Mouse (Mus musculus) midbrain, embryonic 14.5 days (tissue): ENCODE data around the gene Casr. TPM values are rescaled to one million over a fixed set of nuclear protein-coding genes. Genes with fewer than 3 reads are reported as not detected.

Experiments used
- ATAC-seq: fragments of 200-750 bp; cut with Nextera tagmentation; 2 replicates; pipeline ENCODE4 v1.8.0; 2017; ENCODE audit warnings: moderate number of reproducible peaks, moderate library complexity; ENCODE audit not compliant: low FRiP score, low TSS enrichment
- DNase-seq: peaks from one replicate; pipeline ENCODE4 v3.0.0-alpha.2; 2015
- H3K27ac ChIP-seq: fragments of 300-500 bp; sonication (generic); replicated peaks from 2 replicates; pipeline ENCODE4 v1.5.1; 2014; ENCODE audit warnings: mild to moderate bottlenecking, low read depth, low read length, moderate library complexity
- H3K27me3 ChIP-seq: fragments of 300-500 bp; sonication (generic); 2 replicates; pipeline ENCODE4 v1.6.1; 2014; ENCODE audit warnings: low read length, control low read depth, mixed read lengths; ENCODE audit not compliant: control insufficient read depth, insufficient read depth
- H3K36me3 ChIP-seq: fragments of 300-500 bp; sonication (generic); 2 replicates; pipeline ENCODE4 v1.6.1; 2014; ENCODE audit warnings: low read length, control low read depth; ENCODE audit not compliant: control insufficient read depth, insufficient read depth
- H3K4me1 ChIP-seq: fragments of 300-500 bp; sonication (generic); 2 replicates; pipeline ENCODE4 v1.6.1; 2014; ENCODE audit warnings: mild to moderate bottlenecking, antibody characterized with exemption, low read length, control low read depth; ENCODE audit not compliant: control insufficient read depth, insufficient read depth
- H3K4me2 ChIP-seq: fragments of 300-500 bp; sonication (generic); 2 replicates; pipeline ENCODE4 v1.6.1; 2014; ENCODE audit warnings: mild to moderate bottlenecking, low read length, moderate library complexity
- H3K4me3 ChIP-seq: fragments of 300-500 bp; sonication (generic); replicated peaks from 2 replicates; pipeline ENCODE4 v1.5.1; 2014; ENCODE audit warnings: low read depth, low read length
- H3K9ac ChIP-seq: fragments of 300-500 bp; sonication (generic); replicated peaks from 2 replicates; pipeline ENCODE4 v1.6.1; 2014; ENCODE audit warnings: mild to moderate bottlenecking, low read length, moderate library complexity
- H3K9me3 ChIP-seq: fragments of 300-500 bp; sonication (generic); 2 replicates; pipeline ENCODE4 v1.6.1; 2016; ENCODE audit warnings: low read length, control low read depth, mixed read lengths; ENCODE audit not compliant: control insufficient read depth
- WGBS: fragments of 180-500 bp; shearing (Covaris S2); extraction: QIAGEN DNeasy Blood & Tissue Kit; methylation state at CpG from one replicate; pipeline ENCODE4 v1.1.7; 2014; 5-methylcytosine and 5-hydroxymethylcytosine counted together
- polyA plus RNA-seq: library from polyadenylated mRNA; unstranded; fragments of >200 nt; fragmentation: Nextera tagmentation; extraction: Ambion mirVana; gene quantifications from 2 replicates; pipeline ENCODE4 v1.2.1, GENCODE M21; 2014

Casr gene
- polyA plus RNA-seq, 1 experiment from 2014 or later: 0.05 TPM

DNA sequence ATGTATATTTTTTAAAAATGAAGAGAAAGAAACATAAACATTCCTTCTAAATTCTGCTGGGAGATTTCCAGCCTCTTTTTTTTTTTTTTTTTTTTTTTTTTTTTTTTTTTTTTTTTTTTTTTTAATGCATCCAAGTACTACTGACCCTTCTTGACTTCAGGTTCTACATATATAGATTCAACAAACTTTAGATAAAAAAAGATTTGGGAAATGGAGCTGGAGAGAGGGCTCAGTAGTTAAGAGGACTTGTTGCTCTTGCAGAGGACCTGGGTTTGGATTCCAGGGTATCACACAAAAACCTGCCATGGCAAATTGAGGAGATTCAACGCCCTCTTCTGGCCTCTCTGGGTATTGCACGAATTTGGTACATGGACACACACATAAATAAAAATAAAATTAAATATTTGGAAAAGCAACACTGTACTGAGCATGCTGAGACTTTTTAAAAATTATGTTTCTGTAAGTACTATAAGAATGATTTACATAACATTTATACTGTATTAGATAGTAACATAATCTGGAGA is 91.9 kb downstream of the Casr start:
- ATAC-seq (no peak), DNase-seq (peak; percentile 33)
- Histone ChIP-seq H3K9me3 (no peaks in the 10 kb centered on the region), H3K9ac (no peak overlapping the region), H3K4me2 (no peak overlapping the region), H3K27me3 (no peaks in the 10 kb centered on the region), H3K36me3 (no peaks in the 10 kb centered on the region), H3K4me1 (no peaks in the 10 kb centered on the region), H3K27ac (no peak overlapping the region), H3K4me3 (no peak overlapping the region)
- WGBS: 6% methylated on average over 2 of the region's 2 CpGs

DNA sequence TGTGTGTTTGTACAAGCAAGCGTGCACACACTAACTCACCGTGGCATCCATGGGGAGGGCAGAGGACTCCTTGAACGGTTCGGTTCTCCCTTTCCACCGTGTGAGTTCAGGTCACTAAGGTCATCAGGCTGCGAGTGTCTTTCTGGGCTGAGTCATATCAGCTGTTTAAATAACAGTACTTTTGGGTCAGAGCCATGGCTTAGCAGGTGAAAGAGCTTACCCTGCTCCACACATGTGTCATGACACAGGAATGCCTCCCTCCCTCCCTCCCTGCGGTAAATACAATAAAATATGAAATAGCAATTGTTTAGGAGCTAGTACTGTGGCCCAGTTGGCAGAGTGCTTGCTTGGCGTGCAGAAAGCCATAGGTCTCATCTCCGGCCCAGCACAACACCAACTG is 92.6 kb downstream of the Casr start:
- DNase-seq (no peak), ATAC-seq (no peak)
- H3K4me2 ChIP-seq: no peak overlapping the region
- H3K9ac ChIP-seq: no peak overlapping the region
- no peaks in the 10 kb centered on the region for H3K36me3 ChIP-seq
- 87% methylated on average over 9 of the region's 9 CpGs for WGBS
- H3K9me3 ChIP-seq: no peaks in the 10 kb centered on the region
- no peak overlapping the region for H3K4me3 ChIP-seq
- H3K27me3 ChIP-seq: no peaks in the 10 kb centered on the region
- no peak overlapping the region for H3K27ac ChIP-seq
- no peaks in the 10 kb centered on the region for H3K4me1 ChIP-seq

DNA sequence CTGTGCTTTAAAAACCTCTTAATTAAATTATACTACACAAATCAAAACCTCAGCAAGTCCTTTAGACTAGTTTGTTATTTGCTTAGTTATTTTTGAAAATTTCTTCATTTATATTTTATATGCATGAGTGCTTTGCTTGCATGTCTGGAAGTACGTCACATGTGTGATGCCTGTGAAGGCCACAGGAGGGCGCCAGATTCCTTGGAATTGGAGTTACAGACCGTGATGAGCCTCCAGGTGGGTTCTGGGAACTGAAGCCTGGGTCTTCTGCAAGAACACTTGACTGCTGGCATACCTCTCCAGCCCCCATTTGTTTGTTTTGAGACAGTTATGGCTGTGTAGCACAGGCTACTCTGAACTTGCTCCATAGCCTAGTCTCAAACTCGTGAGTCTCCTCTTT is 93.1 kb downstream of the Casr start:
- Histone ChIP-seq H3K4me2 (no peak overlapping the region), H3K4me3 (no peak overlapping the region), H3K36me3 (no peaks in the 10 kb centered on the region), H3K9me3 (no peaks in the 10 kb centered on the region), H3K27me3 (no peaks in the 10 kb centered on the region), H3K4me1 (no peaks in the 10 kb centered on the region), H3K27ac (no peak overlapping the region), H3K9ac (no peak overlapping the region)
- WGBS: 71% methylated on average over 4 of the region's 4 CpGs
- DNase-seq (no peak), ATAC-seq (no peak)

DNA sequence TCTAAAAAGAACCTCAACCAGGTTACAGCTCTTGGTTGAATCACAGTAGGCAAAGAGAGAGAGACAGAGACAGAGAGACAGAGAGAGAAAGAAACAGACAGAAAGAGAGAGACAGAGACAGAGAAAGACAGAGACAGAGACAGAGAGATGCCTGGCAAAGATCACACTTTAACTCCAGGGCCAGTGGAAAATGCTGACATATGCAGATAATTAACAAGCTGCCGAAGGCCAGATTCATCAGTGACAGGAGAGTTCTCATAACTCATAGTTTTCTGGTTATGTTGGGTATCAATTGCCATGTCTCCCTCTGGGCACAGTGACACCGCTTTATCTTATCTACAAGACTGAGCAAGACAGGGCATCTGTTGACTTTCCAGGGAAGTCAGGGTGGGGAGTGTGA is 94.0 kb downstream of the Casr start:
- no peaks in the 10 kb centered on the region for H3K27me3 ChIP-seq
- H3K9me3 ChIP-seq: no peaks in the 10 kb centered on the region
- H3K4me1 ChIP-seq: no peaks in the 10 kb centered on the region
- H3K9ac ChIP-seq: no peak overlapping the region
- 97% methylated on average over 2 of the region's 2 CpGs for WGBS
- no peak overlapping the region for H3K27ac ChIP-seq
- H3K4me3 ChIP-seq: no peak overlapping the region
- no peak overlapping the region for H3K4me2 ChIP-seq
- H3K36me3 ChIP-seq: no peaks in the 10 kb centered on the region
- ATAC-seq: no peak
- DNase-seq: no peak

DNA sequence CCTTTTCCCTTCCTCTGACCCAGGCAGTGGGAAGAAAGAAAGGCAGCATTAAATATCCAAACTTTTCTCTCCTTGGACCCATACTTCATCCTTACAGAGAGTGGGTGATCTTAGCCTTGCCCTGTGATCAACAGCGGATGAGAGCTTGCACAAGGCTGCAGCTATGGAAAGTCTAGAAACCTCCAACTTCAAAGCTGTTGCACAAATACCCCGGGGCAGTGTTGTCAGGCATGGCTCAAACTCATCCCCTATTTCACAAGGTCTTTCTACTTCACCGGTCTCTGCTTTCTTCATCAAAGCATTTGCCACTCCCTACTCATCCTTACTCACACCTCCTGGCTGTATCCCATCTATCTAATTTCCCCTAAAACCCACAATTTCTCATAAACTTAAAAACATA is 96.5 kb downstream of the Casr start:
- Histone ChIP-seq H3K9me3 (no peaks in the 10 kb centered on the region), H3K4me3 (no peak overlapping the region), H3K4me1 (no peaks in the 10 kb centered on the region), H3K27ac (no peak overlapping the region), H3K36me3 (no peaks in the 10 kb centered on the region), H3K9ac (no peak overlapping the region), H3K4me2 (no peak overlapping the region), H3K27me3 (no peaks in the 10 kb centered on the region)
- DNase-seq: no peak
- 87% methylated on average over 3 of the region's 3 CpGs for WGBS
- ATAC-seq: no peak

DNA sequence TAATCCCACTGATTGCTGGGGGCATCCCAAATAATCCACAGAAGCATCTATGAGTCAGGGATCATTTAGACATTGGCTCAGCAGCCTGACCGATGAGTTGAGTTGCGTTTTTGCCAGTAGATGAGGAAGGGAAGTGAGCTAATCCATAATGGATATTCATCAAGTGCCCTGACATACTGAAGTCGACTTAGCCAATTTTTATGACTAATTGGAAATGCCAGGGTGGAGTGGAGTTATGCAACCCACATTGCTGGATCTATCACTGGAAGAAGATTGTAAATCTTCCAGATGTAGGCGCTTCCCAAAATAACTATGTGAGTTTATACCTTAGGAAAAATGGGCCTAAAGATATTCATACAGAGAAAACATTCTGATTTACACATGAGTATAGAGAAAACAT is 97.9 kb downstream of the Casr start:
- Histone ChIP-seq H3K4me1 (no peaks in the 10 kb centered on the region), H3K9ac (no peak overlapping the region)
- WGBS: 88% methylated on average over 4 of the region's 4 CpGs

DNA sequence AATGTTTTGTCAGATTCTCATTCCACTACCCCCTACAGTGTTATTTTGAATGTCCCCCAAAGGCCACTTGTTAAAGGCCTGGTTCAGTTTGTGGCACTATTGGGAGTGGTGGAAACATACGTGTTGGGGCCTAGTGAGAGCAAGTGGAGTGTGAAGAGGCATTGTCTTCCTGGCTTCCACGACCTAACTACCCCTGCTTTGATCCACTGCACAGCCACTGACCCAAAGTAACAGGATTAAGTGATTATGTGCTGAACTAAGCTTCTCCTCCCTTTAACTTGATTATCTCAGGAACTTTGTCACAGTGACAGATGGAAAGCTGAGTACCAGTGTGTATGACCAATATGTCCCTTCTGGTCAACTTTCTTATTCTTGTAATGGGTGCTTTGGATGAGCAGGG is 101.5 kb downstream of the Casr start:
- 1% methylated on average over 2 of the region's 2 CpGs for WGBS
- H3K27me3 ChIP-seq: no peaks in the 10 kb centered on the region
- no peak overlapping the region for H3K4me2 ChIP-seq
- no peaks in the 10 kb centered on the region for H3K4me1 ChIP-seq
- no peaks in the 10 kb centered on the region for H3K36me3 ChIP-seq
- H3K9me3 ChIP-seq: no peaks in the 10 kb centered on the region
- H3K27ac ChIP-seq: no peak overlapping the region
- DNase-seq (peak; percentile 2), ATAC-seq (no peak)
- no peak overlapping the region for H3K4me3 ChIP-seq
- H3K9ac ChIP-seq: no peak overlapping the region

More for the DNA sequence above, 97.9 kb downstream of the Casr start:
- H3K4me2 ChIP-seq: no peak overlapping the region
- H3K4me3 ChIP-seq: no peak overlapping the region
- no peaks in the 10 kb centered on the region for H3K9me3 ChIP-seq
- no peak overlapping the region for H3K27ac ChIP-seq
- DNase-seq (no peak), ATAC-seq (no peak)
- H3K36me3 ChIP-seq: no peaks in the 10 kb centered on the region
- H3K27me3 ChIP-seq: no peaks in the 10 kb centered on the region

DNA sequence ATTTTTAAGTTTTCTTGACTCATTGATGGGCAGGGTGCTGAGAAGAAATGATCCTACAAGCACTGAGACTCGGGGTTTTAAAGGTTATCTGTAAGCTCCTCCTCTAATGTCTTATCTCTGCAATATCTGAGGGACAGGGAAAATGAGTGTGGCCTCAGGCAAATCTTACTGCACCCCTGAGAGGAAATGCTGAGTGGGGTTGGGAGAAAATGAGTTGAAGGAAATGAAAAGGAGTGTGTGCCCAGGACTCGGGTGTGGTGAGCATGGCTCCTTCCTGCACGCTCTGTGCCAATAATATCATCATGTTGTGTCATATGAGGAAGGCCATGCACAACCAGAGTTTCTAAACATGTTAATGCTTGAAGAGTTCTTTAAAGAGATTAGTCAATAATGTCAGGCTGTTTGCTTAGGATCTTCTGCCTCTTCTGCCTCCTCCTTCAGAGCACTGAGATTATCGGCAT is 106.6 kb downstream of the Casr start, which contains the start of gene Stfa3:
Gene Stfa3 (minus strand): TSS at position 51 of the 461 bp plus-strand sequence.
- no peak for DNase-seq
- no peak for ATAC-seq
- H3K9ac ChIP-seq: no peak within 1 kb of the TSS
- H3K4me2 ChIP-seq: no peak within 1 kb of the TSS
- no peaks in the 10 kb centered on the region for H3K4me1 ChIP-seq
- H3K9me3 ChIP-seq: no peaks in the 10 kb centered on the region
- H3K4me3 ChIP-seq: no peak within 1 kb of the TSS
- no peak within 1 kb of the TSS for H3K27ac ChIP-seq
- H3K36me3 ChIP-seq: no peaks in the 10 kb centered on the region
- H3K27me3 ChIP-seq: no peaks in the 10 kb centered on the region
- WGBS: 84% methylated on average over 4 of the region's 4 CpGs
